Mouse (Mus musculus): Measurements from ENCODE around the gene Eif6.

DNA sequence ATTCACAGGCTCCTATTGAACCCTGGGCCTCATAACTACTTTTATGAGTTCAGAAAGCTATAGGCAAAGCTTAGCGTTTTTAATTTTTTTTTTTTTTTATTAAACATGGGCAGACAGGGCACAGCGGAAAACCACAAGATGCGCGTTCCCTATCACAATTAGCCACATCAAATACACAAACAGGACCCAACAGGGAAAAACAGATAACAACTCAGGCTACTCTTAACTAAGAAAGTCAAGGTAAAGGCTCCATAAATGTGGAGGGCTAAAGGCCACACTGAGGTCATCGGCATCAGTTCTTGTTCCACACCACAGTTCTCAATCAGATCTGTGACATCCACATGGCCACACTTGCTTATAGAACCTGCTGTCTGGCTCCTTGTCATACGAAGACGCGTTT is 41.6 kb upstream of the Eif6 start:
- TF ChIP-seq HCFC1 (IDR thresholded peaks at IDR 0.05; ENCODE audit: borderline replicate concordance, insufficient read depth, low read length) (no peak), ZC3H11A (IDR thresholded peaks at IDR 0.05; ENCODE audit: borderline replicate concordance, low read depth, low read length) (no peak), MAFK (IDR thresholded peaks at IDR 0.05; ENCODE audit: insufficient read depth, low read depth, low read length) (no peak), ZNF384 (IDR thresholded peaks at IDR 0.05; ENCODE audit: low read depth, low read length) (no peak)

Measured in ES-E14 (cell line).